Mouse (Mus musculus): ENCODE results near the gene Cdc42se2. TPM values are rescaled to one million over a fixed set of nuclear protein-coding genes. Genes with fewer than 3 reads are reported as not detected.
A peak's percentile ranks its signal among the peaks of the same experiment; 100 is the strongest.

Gene Cdc42se2
- total and polyA plus RNA-seq, 3 experiments = 97.4 to 227 (median 99.1) TPM

GRCm38 (mm10) chr11:54726571-54727062 lies 60.9 kb downstream of the Cdc42se2 start:
- Histone ChIP-seq H3K27me3 (replicated peaks) (no peaks in the 10 kb centered on the region), H3K4me2 (ENCODE audit: insufficient read depth, low read depth, poor library complexity, severe bottlenecking) (peak overlapping the region; percentile 72), H3K4me1 (ENCODE audit: control insufficient read depth in 1 of 2, insufficient read depth in 2 of 2) (peaks cover 43 to 84% of the 10 kb centered on the region in 2 experiments), H3K36me3 (replicated peaks in 1 of 2; ENCODE audit: control insufficient read depth in 1 of 2, insufficient read depth in 1 of 2, low read length in 1 of 2) (peaks cover 32 to 69% of the 10 kb centered on the region in 2 experiments), H3K9me3 (replicated peaks; ENCODE audit: low read length) (peaks cover 5% of the 10 kb centered on the region), H3K4me3 (replicated peaks in 1 of 3; ENCODE audit: low read depth in 2 of 3, low read length in 2 of 3, poor library complexity in 1 of 3) (no peak overlapping the region), H3K27ac (ENCODE audit: insufficient read depth, low read depth) (peak overlapping the region; percentile 99), H3K9ac (ENCODE audit: insufficient read depth, low read depth) (peak overlapping the region; percentile 37; the same call in 1 of the 2 replicates), H3K79me2 (replicated peaks; ENCODE audit: control insufficient read depth, extremely low read depth, insufficient read depth, poor library complexity, severe bottlenecking) (peaks cover 28% of the 10 kb centered on the region)
- in situ Hi-C loops (cut with MboI; ENCODE audit: low pct_ligation_motif_present, low pct_unique_long_range_greater_than_20kb, low sequenced_read_pairs) (no loop called here), dilution Hi-C loops (cut with MboI; ENCODE audit: extremely low pct_ligation_motif_present, extremely low pct_unique_long_range_greater_than_20kb, low sequenced_read_pairs) (no loop called here)
- DNase-seq (ENCODE audit: extremely low read depth) = peak; percentile 48
- peak; percentile 22; the same call in 1 of the 2 replicates for TF ChIP-seq MAX (IDR thresholded peaks at IDR 0.05; ENCODE audit: low read length)
- TF ChIP-seq CHD2 (IDR thresholded peaks at IDR 0.05; ENCODE audit: low read length) = peak; percentile 48; the same call in 1 of the 2 replicates
- no peak for TF ChIP-seq USF2 (conservative IDR thresholded peaks at IDR 0.05; ENCODE audit: low read depth, low read length)
- no peak for TF ChIP-seq TBP (conservative IDR thresholded peaks at IDR 0.05; ENCODE audit: low read depth, low read length)
- no peak for TF ChIP-seq MAFK (IDR thresholded peaks at IDR 0.05; ENCODE audit: insufficient replicate concordance, low read length)
- peak in 1 of 2 experiments; percentile 34; a peak in 2 of 4 replicates for TF ChIP-seq CTCF (conservative IDR thresholded peaks at IDR 0.05 in 1 of 2, IDR thresholded peaks at IDR 0.05 in 1 of 2; ENCODE audit: low read depth in 2 of 2, low read length in 2 of 2)
- TF ChIP-seq ZMIZ1 (IDR thresholded peaks at IDR 0.05; ENCODE audit: low read depth, low read length) = no peak
- TF ChIP-seq PAX5 (IDR thresholded peaks at IDR 0.05; ENCODE audit: low read length) = no peak

- peaks cover 38 to 73% of the 10 kb centered on the region in 2 experiments for H3K4me1 ChIP-seq (ENCODE audit: control insufficient read depth in 1 of 2, insufficient read depth in 2 of 2)
- DNase-seq (ENCODE audit: extremely low read depth) = peak; percentile 40
- H3K4me2 ChIP-seq (ENCODE audit: insufficient read depth, low read depth, poor library complexity, severe bottlenecking) = no peak overlapping the region
- dilution Hi-C loops (cut with MboI; ENCODE audit: extremely low pct_ligation_motif_present, extremely low pct_unique_long_range_greater_than_20kb, low sequenced_read_pairs) (no loop called here), in situ Hi-C loops (cut with MboI; ENCODE audit: low pct_ligation_motif_present, low pct_unique_long_range_greater_than_20kb, low sequenced_read_pairs) (no loop called here)
- H3K9ac ChIP-seq (ENCODE audit: insufficient read depth, low read depth) = no peak overlapping the region
- H3K27me3 ChIP-seq (replicated peaks) = no peaks in the 10 kb centered on the region
- H3K79me2 ChIP-seq (replicated peaks; ENCODE audit: control insufficient read depth, extremely low read depth, insufficient read depth, poor library complexity, severe bottlenecking) = peaks cover 15% of the 10 kb centered on the region
- no peak overlapping the region for H3K4me3 ChIP-seq (replicated peaks in 1 of 3; ENCODE audit: low read depth in 2 of 3, low read length in 2 of 3, poor library complexity in 1 of 3)
- peaks cover 4% of the 10 kb centered on the region for H3K9me3 ChIP-seq (replicated peaks; ENCODE audit: low read length)
- peak overlapping the region; percentile 23 for H3K27ac ChIP-seq (ENCODE audit: insufficient read depth, low read depth)
- no peak for TF ChIP-seq USF2 (conservative IDR thresholded peaks at IDR 0.05; ENCODE audit: low read depth, low read length)
- TF ChIP-seq MEF2A (IDR thresholded peaks at IDR 0.05; ENCODE audit: borderline replicate concordance, low read depth, low read length) = no peak
- no peak for TF ChIP-seq ZKSCAN1 (IDR thresholded peaks at IDR 0.05; ENCODE audit: borderline replicate concordance, low read depth, low read length)
- TF ChIP-seq ELF1 (IDR thresholded peaks at IDR 0.05; ENCODE audit: low read depth, low read length) = no peak
- no peak for TF ChIP-seq GABPA (IDR thresholded peaks at IDR 0.05; ENCODE audit: insufficient replicate concordance, low read depth, low read length)
- no peak for TF ChIP-seq CHD2 (IDR thresholded peaks at IDR 0.05; ENCODE audit: low read length)
- H3K36me3 ChIP-seq (replicated peaks in 1 of 2; ENCODE audit: control insufficient read depth in 1 of 2, insufficient read depth in 1 of 2, low read length in 1 of 2) = peaks cover 42 to 71% of the 10 kb centered on the region in 2 experiments
Measured at GRCm38 (mm10) chr11:54724353-54725034, 63.0 kb downstream of the Cdc42se2 start.
